Mouse (Mus musculus): Measurements from ENCODE around the gene Megf11. TPM values are rescaled to one million over a fixed set of nuclear protein-coding genes. Genes with fewer than 3 reads are reported as not detected.
A peak's percentile ranks its signal among the peaks of the same experiment; 100 is the strongest.

Megf11 gene
- polyA plus RNA-seq, 1 experiment from 2014 or later, result 17.4 TPM

- H3K9me3 ChIP-seq (ENCODE audit: control insufficient read depth, low read length), result no peaks in the 10 kb centered on the region
- H3K4me1 ChIP-seq (replicated peaks; ENCODE audit: control insufficient read depth, insufficient read depth, low read length), result peaks cover 16% of the 10 kb centered on the region; the same call in 1 of the 2 replicates
- H3K36me3 ChIP-seq (replicated peaks; ENCODE audit: control insufficient read depth, insufficient read depth), result no peaks in the 10 kb centered on the region
- H3K4me2 ChIP-seq (replicated peaks), result no peak overlapping the region
- no peak overlapping the region for H3K9ac ChIP-seq
- ATAC-seq (ENCODE audit: low FRiP score), result no peak
- 79% methylated on average over 3 of the region's 3 CpGs for WGBS
- no peaks in the 10 kb centered on the region for H3K27me3 ChIP-seq (ENCODE audit: control insufficient read depth, insufficient read depth, low read length)
- no peak overlapping the region for H3K27ac ChIP-seq
- DNase-seq (ENCODE audit: low spot score), result no peak
- no peak overlapping the region for H3K4me3 ChIP-seq (replicated peaks; ENCODE audit: low read length)
Measured at GRCm38 (mm10) chr9:64633169-64633568, 247.7 kb downstream of the Megf11 start.

- no peak overlapping the region for H3K27ac ChIP-seq
- H3K4me2 ChIP-seq (replicated peaks), result no peak overlapping the region
- H3K9ac ChIP-seq, result no peak overlapping the region
- ATAC-seq (ENCODE audit: low FRiP score) (no peak), DNase-seq (ENCODE audit: low spot score) (no peak)
- H3K4me1 ChIP-seq (replicated peaks; ENCODE audit: control insufficient read depth, insufficient read depth, low read length), result peaks cover 22% of the 10 kb centered on the region; the same call in 1 of the 2 replicates
- no peaks in the 10 kb centered on the region for H3K36me3 ChIP-seq (replicated peaks; ENCODE audit: control insufficient read depth, insufficient read depth)
- 54% methylated on average over 6 of the region's 6 CpGs for WGBS
- H3K9me3 ChIP-seq (ENCODE audit: control insufficient read depth, low read length), result no peaks in the 10 kb centered on the region
- no peak overlapping the region for H3K4me3 ChIP-seq (replicated peaks; ENCODE audit: low read length)
- no peaks in the 10 kb centered on the region for H3K27me3 ChIP-seq (ENCODE audit: control insufficient read depth, insufficient read depth, low read length)
Measured at GRCm38 (mm10) chr9:64636111-64636510, 250.7 kb downstream of the Megf11 start.

- ATAC-seq (ENCODE audit: low FRiP score), result no peak
- no peak overlapping the region for H3K4me3 ChIP-seq (replicated peaks; ENCODE audit: low read length)
- no peaks in the 10 kb centered on the region for H3K27me3 ChIP-seq (ENCODE audit: control insufficient read depth, insufficient read depth, low read length)
- peaks cover 22% of the 10 kb centered on the region; the same call in 1 of the 2 replicates for H3K4me1 ChIP-seq (replicated peaks; ENCODE audit: control insufficient read depth, insufficient read depth, low read length)
- H3K36me3 ChIP-seq (replicated peaks; ENCODE audit: control insufficient read depth, insufficient read depth), result no peaks in the 10 kb centered on the region
- 66% methylated on average over 2 of the region's 2 CpGs for WGBS
- no peak overlapping the region for H3K9ac ChIP-seq
- H3K4me2 ChIP-seq (replicated peaks), result no peak overlapping the region
- no peaks in the 10 kb centered on the region for H3K9me3 ChIP-seq (ENCODE audit: control insufficient read depth, low read length)
- DNase-seq (ENCODE audit: low spot score), result no peak
- H3K27ac ChIP-seq, result no peak overlapping the region
Measured at GRCm38 (mm10) chr9:64636961-64637360, 251.5 kb downstream of the Megf11 start.

GRCm38 (mm10) chr9:64638250-64638649 is 252.8 kb downstream of the Megf11 start:
- H3K4me2 ChIP-seq (replicated peaks), result peak overlapping the region; percentile 44
- H3K36me3 ChIP-seq (replicated peaks; ENCODE audit: control insufficient read depth, insufficient read depth), result no peaks in the 10 kb centered on the region
- DNase-seq (ENCODE audit: low spot score), result peak; percentile 49
- H3K9me3 ChIP-seq (ENCODE audit: control insufficient read depth, low read length), result no peaks in the 10 kb centered on the region
- H3K4me3 ChIP-seq (replicated peaks; ENCODE audit: low read length), result no peak overlapping the region
- no peak overlapping the region for H3K27ac ChIP-seq
- H3K9ac ChIP-seq, result 0 out of 2 replicates have a peak overlapping the region, but pooled peaks have one; percentile 11
- peaks cover 22% of the 10 kb centered on the region; the same call in 1 of the 2 replicates for H3K4me1 ChIP-seq (replicated peaks; ENCODE audit: control insufficient read depth, insufficient read depth, low read length)
- peak; percentile 48; the same call in 1 of the 2 replicates for ATAC-seq (ENCODE audit: low FRiP score)
- no peaks in the 10 kb centered on the region for H3K27me3 ChIP-seq (ENCODE audit: control insufficient read depth, insufficient read depth, low read length)
- WGBS, result 3% methylated on average over 21 of the region's 22 CpGs

GRCm38 (mm10) chr9:64639664-64640063 is 254.2 kb downstream of the Megf11 start:
- no peaks in the 10 kb centered on the region for H3K9me3 ChIP-seq (ENCODE audit: control insufficient read depth, low read length)
- no peak overlapping the region for H3K27ac ChIP-seq
- no peak overlapping the region for H3K4me3 ChIP-seq (replicated peaks; ENCODE audit: low read length)
- no peak overlapping the region for H3K4me2 ChIP-seq (replicated peaks)
- peak; percentile 70 for DNase-seq (ENCODE audit: low spot score)
- no peak overlapping the region for H3K9ac ChIP-seq
- no peaks in the 10 kb centered on the region for H3K36me3 ChIP-seq (replicated peaks; ENCODE audit: control insufficient read depth, insufficient read depth)
- no peaks in the 10 kb centered on the region for H3K27me3 ChIP-seq (ENCODE audit: control insufficient read depth, insufficient read depth, low read length)
- ATAC-seq (ENCODE audit: low FRiP score), result no peak
- 19% methylated on average over 5 of the region's 5 CpGs for WGBS
- peaks cover 22% of the 10 kb centered on the region; the same call in 1 of the 2 replicates for H3K4me1 ChIP-seq (replicated peaks; ENCODE audit: control insufficient read depth, insufficient read depth, low read length)

GRCm38 (mm10) chr9:64644129-64644528 is 258.7 kb downstream of the Megf11 start:
- DNase-seq (ENCODE audit: low spot score) (no peak), ATAC-seq (ENCODE audit: low FRiP score) (no peak)
- Histone ChIP-seq H3K4me1 (replicated peaks; ENCODE audit: control insufficient read depth, insufficient read depth, low read length) (no peaks in the 10 kb centered on the region), H3K36me3 (replicated peaks; ENCODE audit: control insufficient read depth, insufficient read depth) (no peaks in the 10 kb centered on the region), H3K4me3 (replicated peaks; ENCODE audit: low read length) (no peak overlapping the region), H3K9me3 (ENCODE audit: control insufficient read depth, low read length) (no peaks in the 10 kb centered on the region), H3K9ac (no peak overlapping the region), H3K27me3 (ENCODE audit: control insufficient read depth, insufficient read depth, low read length) (no peaks in the 10 kb centered on the region), H3K4me2 (replicated peaks) (no peak overlapping the region), H3K27ac (no peak overlapping the region)
- WGBS, result 39% methylated on average over 7 of the region's 7 CpGs

GRCm38 (mm10) chr9:64645462-64645861 is 260.0 kb downstream of the Megf11 start:
- Histone ChIP-seq H3K4me3 (replicated peaks; ENCODE audit: low read length) (no peak overlapping the region), H3K27me3 (ENCODE audit: control insufficient read depth, insufficient read depth, low read length) (no peaks in the 10 kb centered on the region)
- 85% methylated on average over 3 of the region's 3 CpGs for WGBS

GRCm38 (mm10) chr9:64649393-64649792 is 264.0 kb downstream of the Megf11 start:
- H3K4me2 ChIP-seq (replicated peaks), result no peak overlapping the region
- ATAC-seq (ENCODE audit: low FRiP score) (no peak), DNase-seq (ENCODE audit: low spot score) (no peak)
- no peaks in the 10 kb centered on the region for H3K4me1 ChIP-seq (replicated peaks; ENCODE audit: control insufficient read depth, insufficient read depth, low read length)
- H3K27me3 ChIP-seq (ENCODE audit: control insufficient read depth, insufficient read depth, low read length), result no peaks in the 10 kb centered on the region
- H3K4me3 ChIP-seq (replicated peaks; ENCODE audit: low read length), result no peak overlapping the region
- H3K9me3 ChIP-seq (ENCODE audit: control insufficient read depth, low read length), result no peaks in the 10 kb centered on the region
- H3K27ac ChIP-seq, result no peak overlapping the region
- H3K9ac ChIP-seq, result no peak overlapping the region
- H3K36me3 ChIP-seq (replicated peaks; ENCODE audit: control insufficient read depth, insufficient read depth), result no peaks in the 10 kb centered on the region
- 47% methylated on average over 9 of the region's 9 CpGs for WGBS

More at GRCm38 (mm10) chr9:64645462-64645861, 260.0 kb downstream of the Megf11 start:
- Histone ChIP-seq H3K36me3 (replicated peaks; ENCODE audit: control insufficient read depth, insufficient read depth) (no peaks in the 10 kb centered on the region), H3K9ac (no peak overlapping the region), H3K27ac (no peak overlapping the region), H3K9me3 (ENCODE audit: control insufficient read depth, low read length) (no peaks in the 10 kb centered on the region), H3K4me1 (replicated peaks; ENCODE audit: control insufficient read depth, insufficient read depth, low read length) (no peaks in the 10 kb centered on the region), H3K4me2 (replicated peaks) (no peak overlapping the region)
- no peak for DNase-seq (ENCODE audit: low spot score)
- no peak for ATAC-seq (ENCODE audit: low FRiP score)

GRCm38 (mm10) chr9:64649892-64650291 is 264.5 kb downstream of the Megf11 start:
- no peak overlapping the region for H3K4me3 ChIP-seq (replicated peaks; ENCODE audit: low read length)
- DNase-seq (ENCODE audit: low spot score), result no peak
- no peaks in the 10 kb centered on the region for H3K27me3 ChIP-seq (ENCODE audit: control insufficient read depth, insufficient read depth, low read length)
- no peaks in the 10 kb centered on the region for H3K36me3 ChIP-seq (replicated peaks; ENCODE audit: control insufficient read depth, insufficient read depth)
- no peak overlapping the region for H3K27ac ChIP-seq
- H3K9me3 ChIP-seq (ENCODE audit: control insufficient read depth, low read length), result no peaks in the 10 kb centered on the region
- no peaks in the 10 kb centered on the region for H3K4me1 ChIP-seq (replicated peaks; ENCODE audit: control insufficient read depth, insufficient read depth, low read length)
- H3K9ac ChIP-seq, result no peak overlapping the region
- no peak overlapping the region for H3K4me2 ChIP-seq (replicated peaks)
- WGBS, result 10% methylated on average over 2 of the region's 2 CpGs
- no peak for ATAC-seq (ENCODE audit: low FRiP score)

GRCm38 (mm10) chr9:64651181-64651580 is 265.8 kb downstream of the Megf11 start:
- H3K4me1 ChIP-seq (replicated peaks; ENCODE audit: control insufficient read depth, insufficient read depth, low read length), result no peaks in the 10 kb centered on the region
- no peak overlapping the region for H3K4me3 ChIP-seq (replicated peaks; ENCODE audit: low read length)
- no peak overlapping the region for H3K27ac ChIP-seq
- ATAC-seq (ENCODE audit: low FRiP score) (no peak), DNase-seq (ENCODE audit: low spot score) (no peak)
- no peak overlapping the region for H3K4me2 ChIP-seq (replicated peaks)
- no peaks in the 10 kb centered on the region for H3K9me3 ChIP-seq (ENCODE audit: control insufficient read depth, low read length)
- no peaks in the 10 kb centered on the region for H3K36me3 ChIP-seq (replicated peaks; ENCODE audit: control insufficient read depth, insufficient read depth)
- no peaks in the 10 kb centered on the region for H3K27me3 ChIP-seq (ENCODE audit: control insufficient read depth, insufficient read depth, low read length)
- 92% methylated on average over 1 of the region's 1 CpGs for WGBS
- no peak overlapping the region for H3K9ac ChIP-seq
